Mouse (Mus musculus): ENCODE data around the gene 9130023H24Rik. TPM values are rescaled to one million over a fixed set of nuclear protein-coding genes. Genes with fewer than 3 reads are reported as not detected.
A peak's percentile ranks its signal among the peaks of the same experiment; 100 is the strongest.

Gene 9130023H24Rik
- polyA plus RNA-seq, 1 experiment from 2014 or later = 2.4 TPM

GRCm38 (mm10) chr7:128246496-128247391, 8.9 kb upstream of the 9130023H24Rik start, which contains the start of gene Tgfb1i1:
Tgfb1i1 (plus strand) TSS chr7:128246812.
- peak; percentile 37 for ATAC-seq (ENCODE audit: insufficient read depth)
- H3K4me3 ChIP-seq (replicated peaks) = peak within 1 kb of the TSS; percentile 54
- H3K27me3 ChIP-seq = peaks cover 33% of the 10 kb centered on the region
- peak within 1 kb of the TSS; percentile 80 for H3K4me2 ChIP-seq
- peak within 1 kb of the TSS; percentile 60 for H3K27ac ChIP-seq (replicated peaks)
- WGBS (ENCODE audit: insufficient replicate concordance) = 10% methylated on average over 29 of the region's 30 CpGs
- peak within 1 kb of the TSS; percentile 65 for H3K9ac ChIP-seq
- H3K4me1 ChIP-seq (replicated peaks) = peaks cover 33% of the 10 kb centered on the region
- H3K36me3 ChIP-seq (replicated peaks) = peaks cover 30% of the 10 kb centered on the region
- no peaks in the 10 kb centered on the region for H3K9me3 ChIP-seq (replicated peaks)

GRCm38 (mm10) chr7:128245547-128245946, 7.7 kb upstream of the 9130023H24Rik start:
- Histone ChIP-seq H3K9me3 (replicated peaks) (no peaks in the 10 kb centered on the region), H3K4me3 (replicated peaks) (no peak overlapping the region), H3K4me2 (no peak overlapping the region), H3K27me3 (peaks cover 23% of the 10 kb centered on the region), H3K4me1 (replicated peaks) (peaks cover 37% of the 10 kb centered on the region), H3K27ac (replicated peaks) (no peak overlapping the region), H3K9ac (no peak overlapping the region), H3K36me3 (replicated peaks) (peaks cover 41% of the 10 kb centered on the region)
- ATAC-seq (ENCODE audit: insufficient read depth) = no peak
- WGBS (ENCODE audit: insufficient replicate concordance) = 77% methylated on average over 4 of the region's 4 CpGs

- 87% methylated on average over 18 of the region's 18 CpGs for WGBS (ENCODE audit: insufficient replicate concordance)
- Histone ChIP-seq H3K27ac (replicated peaks) (no peak overlapping the region), H3K4me3 (replicated peaks) (no peak overlapping the region), H3K9ac (no peak overlapping the region), H3K4me1 (replicated peaks) (peaks cover 39% of the 10 kb centered on the region), H3K9me3 (replicated peaks) (no peaks in the 10 kb centered on the region), H3K27me3 (peaks cover 17% of the 10 kb centered on the region), H3K36me3 (replicated peaks) (peaks cover 52% of the 10 kb centered on the region), H3K4me2 (no peak overlapping the region)
- no peak for ATAC-seq (ENCODE audit: insufficient read depth)
Observed at GRCm38 (mm10) chr7:128244410-128245025, 6.7 kb upstream of the 9130023H24Rik start.

GRCm38 (mm10) chr7:128243921-128244320, 6.1 kb upstream of the 9130023H24Rik start:
- Histone ChIP-seq H3K4me1 (replicated peaks) (peaks cover 45% of the 10 kb centered on the region), H3K9ac (no peak overlapping the region), H3K36me3 (replicated peaks) (peaks cover 55% of the 10 kb centered on the region), H3K4me2 (no peak overlapping the region), H3K4me3 (replicated peaks) (no peak overlapping the region), H3K9me3 (replicated peaks) (no peaks in the 10 kb centered on the region), H3K27me3 (peaks cover 13% of the 10 kb centered on the region), H3K27ac (replicated peaks) (no peak overlapping the region)
- WGBS (ENCODE audit: insufficient replicate concordance) = 85% methylated on average over 10 of the region's 10 CpGs
- ATAC-seq (ENCODE audit: insufficient read depth) = no peak

DNA sequence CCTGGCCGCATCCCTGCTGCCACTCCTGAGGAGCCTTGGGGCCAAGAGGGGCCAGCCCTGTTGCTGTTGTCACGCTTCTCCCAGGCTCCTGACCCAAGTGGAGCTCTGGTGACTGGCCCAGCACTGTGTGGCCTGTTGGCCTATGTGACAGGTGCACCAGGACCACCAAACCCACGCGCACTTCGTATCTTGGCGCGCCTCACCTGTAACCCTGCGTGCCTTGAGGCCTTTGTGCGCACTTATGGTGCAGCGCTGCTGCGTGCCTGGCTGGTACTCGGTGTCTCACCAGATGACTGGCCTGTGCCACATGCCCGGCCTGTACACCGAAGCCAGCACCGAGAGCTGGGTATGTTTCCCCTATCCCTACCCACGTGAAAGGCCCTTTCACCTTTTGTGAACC, 4.5 kb upstream of the 9130023H24Rik start:
- peaks cover 39% of the 10 kb centered on the region for H3K4me1 ChIP-seq (replicated peaks)
- 88% methylated on average over 16 of the region's 16 CpGs for WGBS (ENCODE audit: insufficient replicate concordance)

GRCm38 (mm10) chr7:128240131-128240784, 2.4 kb upstream of the 9130023H24Rik start:
- Histone ChIP-seq H3K27ac (replicated peaks) (no peak overlapping the region), H3K9ac (no peak overlapping the region), H3K4me1 (replicated peaks) (peaks cover 33% of the 10 kb centered on the region), H3K27me3 (no peaks in the 10 kb centered on the region), H3K36me3 (replicated peaks) (peaks cover 60% of the 10 kb centered on the region), H3K4me2 (no peak overlapping the region), H3K4me3 (replicated peaks) (no peak overlapping the region), H3K9me3 (replicated peaks) (no peaks in the 10 kb centered on the region)
- ATAC-seq (ENCODE audit: insufficient read depth) = no peak
- 88% methylated on average over 27 of the region's 27 CpGs for WGBS (ENCODE audit: insufficient replicate concordance)

More for the DNA sequence above, 4.5 kb upstream of the 9130023H24Rik start:
- no peak overlapping the region for H3K4me2 ChIP-seq
- H3K27me3 ChIP-seq = peaks cover 8% of the 10 kb centered on the region; the same call in 1 of the 2 replicates
- no peak for ATAC-seq (ENCODE audit: insufficient read depth)
- no peak overlapping the region for H3K4me3 ChIP-seq (replicated peaks)
- H3K36me3 ChIP-seq (replicated peaks) = peaks cover 55% of the 10 kb centered on the region
- H3K9ac ChIP-seq = no peak overlapping the region
- no peaks in the 10 kb centered on the region for H3K9me3 ChIP-seq (replicated peaks)
- no peak overlapping the region for H3K27ac ChIP-seq (replicated peaks)

DNA sequence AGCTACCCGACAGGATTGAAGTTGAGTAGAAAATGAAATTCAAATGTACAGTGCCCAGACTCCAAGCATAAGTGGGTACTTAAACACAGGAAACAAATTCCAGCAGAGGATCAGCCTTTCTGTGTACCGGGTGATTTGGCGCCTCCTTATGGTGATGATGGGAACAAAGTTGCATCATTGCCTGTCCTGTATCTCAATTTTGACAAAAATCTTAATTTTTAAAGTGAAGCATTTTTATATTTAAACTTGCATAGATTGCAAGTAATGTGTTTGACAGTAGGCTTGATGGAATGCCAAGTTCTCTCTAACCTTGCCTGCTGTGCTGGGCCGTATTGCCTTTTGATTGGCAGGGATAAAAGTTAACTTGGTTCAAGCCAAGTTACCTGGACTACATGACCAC, 1.2 kb upstream of the 9130023H24Rik start:
- Histone ChIP-seq H3K27ac (replicated peaks) (peak overlapping the region; percentile 99), H3K9ac (peak overlapping the region; percentile 55), H3K9me3 (replicated peaks) (no peaks in the 10 kb centered on the region), H3K27me3 (no peaks in the 10 kb centered on the region), H3K4me2 (peak overlapping the region; percentile 81), H3K4me3 (replicated peaks) (peak overlapping the region; percentile 82), H3K4me1 (replicated peaks) (peaks cover 33% of the 10 kb centered on the region), H3K36me3 (replicated peaks) (peaks cover 48% of the 10 kb centered on the region)
- no peak for ATAC-seq (ENCODE audit: insufficient read depth)
- whole genome bisulfite sequencing (ENCODE audit: insufficient replicate concordance) = 24% methylated on average over 4 of the region's 4 CpGs

GRCm38 (mm10) chr7:128237593-128237926, 271 bp downstream of the 9130023H24Rik start:
- no peaks in the 10 kb centered on the region for H3K9me3 ChIP-seq (replicated peaks)
- H3K4me2 ChIP-seq = peak overlapping the region; percentile 84
- peaks cover 33% of the 10 kb centered on the region for H3K4me1 ChIP-seq (replicated peaks)
- ATAC-seq (ENCODE audit: insufficient read depth) = no peak
- H3K27ac ChIP-seq (replicated peaks) = peak overlapping the region; percentile 99
- H3K27me3 ChIP-seq = no peaks in the 10 kb centered on the region
- H3K9ac ChIP-seq = peak overlapping the region; percentile 82
- H3K4me3 ChIP-seq (replicated peaks) = peak overlapping the region; percentile 82
- under 1% methylated on average over 25 of the region's 25 CpGs for WGBS (ENCODE audit: insufficient replicate concordance)
- peaks cover 40% of the 10 kb centered on the region for H3K36me3 ChIP-seq (replicated peaks)

- Histone ChIP-seq H3K27ac (replicated peaks) (peak within 1 kb of the TSS; percentile 99), H3K4me3 (replicated peaks) (peak within 1 kb of the TSS; percentile 82), H3K36me3 (replicated peaks) (peaks cover 35% of the 10 kb centered on the region), H3K4me2 (peak within 1 kb of the TSS; percentile 84), H3K9me3 (replicated peaks) (no peaks in the 10 kb centered on the region), H3K4me1 (replicated peaks) (peaks cover 33% of the 10 kb centered on the region), H3K9ac (peak within 1 kb of the TSS; percentile 82), H3K27me3 (no peaks in the 10 kb centered on the region)
- 23% methylated on average over 37 of the region's 37 CpGs for WGBS (ENCODE audit: insufficient replicate concordance)
- 0 out of 2 replicates have a peak, but pooled peaks have one; percentile 11 for ATAC-seq (ENCODE audit: insufficient read depth)
Observed at GRCm38 (mm10) chr7:128236856-128237592, 807 bp downstream of the 9130023H24Rik start, which contains the start of gene Armc5. Armc5 (plus strand) TSS chr7:128237342.

DNA sequence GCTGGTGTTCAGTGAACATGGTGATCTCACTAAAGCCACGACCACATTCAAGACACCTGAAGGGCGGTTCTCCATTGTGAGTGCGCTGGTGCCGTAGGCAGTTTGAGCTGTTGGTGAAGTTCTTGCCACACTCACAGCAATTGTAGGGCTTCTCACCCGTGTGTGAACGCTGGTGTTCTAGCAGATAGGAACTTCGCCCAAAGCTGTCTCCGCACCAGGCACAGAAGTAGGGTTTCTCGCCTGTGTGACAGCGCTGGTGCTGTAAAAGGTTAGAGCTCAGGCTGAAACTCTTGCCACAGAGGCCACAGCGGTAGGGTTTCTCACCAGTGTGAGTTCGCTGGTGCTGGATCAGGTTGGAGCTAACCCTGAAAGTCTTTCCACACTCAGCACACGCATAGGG, 1.4 kb downstream of the 9130023H24Rik start:
- Histone ChIP-seq H3K4me1 (replicated peaks) (peaks cover 33% of the 10 kb centered on the region), H3K4me2 (peak overlapping the region; percentile 84), H3K9ac (no peak overlapping the region), H3K27ac (replicated peaks) (peak overlapping the region; percentile 99; the same call in 1 of the 2 replicates), H3K27me3 (peaks cover 3% of the 10 kb centered on the region; the same call in 1 of the 2 replicates), H3K36me3 (replicated peaks) (peaks cover 29% of the 10 kb centered on the region), H3K9me3 (replicated peaks) (no peaks in the 10 kb centered on the region), H3K4me3 (replicated peaks) (peak overlapping the region; percentile 82)
- ATAC-seq (ENCODE audit: insufficient read depth) = no peak
- 82% methylated on average over 13 of the region's 13 CpGs for WGBS (ENCODE audit: insufficient replicate concordance)
